Mouse (Mus musculus) heart, embryonic 16.5 days (tissue): Measurements from ENCODE around the gene Frmpd1. TPM values are rescaled to one million over a fixed set of nuclear protein-coding genes. Genes with fewer than 3 reads are reported as not detected.
A peak's percentile ranks its signal among the peaks of the same experiment; 100 is the strongest.

Experiments used
- ATAC-seq: fragments of 200-750 bp; cut with Nextera tagmentation; replicated peaks from 2 replicates; pipeline ENCODE4 v1.8.0; 2017; ENCODE audit warnings: moderate number of reproducible peaks; ENCODE audit not compliant: insufficient read depth, low FRiP score; ENCODE audit errors: extremely low read depth
- H3K27ac ChIP-seq: fragments of 300-500 bp; sonication (generic); 2 replicates; pipeline ENCODE4 v1.5.1; 2014; ENCODE audit warnings: mild to moderate bottlenecking, low read length, control low read depth, moderate library complexity
- H3K27me3 ChIP-seq: fragments of 300-500 bp; sonication (generic); 2 replicates; pipeline ENCODE4 v1.6.1; 2014; ENCODE audit warnings: low read length, mixed read lengths; ENCODE audit not compliant: control insufficient read depth, insufficient read depth
- H3K36me3 ChIP-seq: fragments of 300-500 bp; sonication (generic); 2 replicates; pipeline ENCODE4 v1.6.1; 2014; ENCODE audit not compliant: control insufficient read depth, insufficient read depth
- H3K4me1 ChIP-seq: fragments of 300-500 bp; sonication (generic); 2 replicates; pipeline ENCODE4 v1.6.1; 2014; ENCODE audit warnings: low read length, mixed read lengths; ENCODE audit not compliant: control insufficient read depth, insufficient read depth
- H3K4me2 ChIP-seq: fragments of 300-500 bp; sonication (generic); 2 replicates; pipeline ENCODE4 v1.6.1; 2014; ENCODE audit warnings: low read depth, mild to moderate bottlenecking, control low read depth, low read length
- H3K4me3 ChIP-seq: fragments of 300-500 bp; sonication (generic); 2 replicates; pipeline ENCODE4 v1.5.1; 2014; ENCODE audit warnings: mild to moderate bottlenecking, control low read depth, low read length
- H3K9ac ChIP-seq: fragments of 300-500 bp; sonication (generic); 2 replicates; pipeline ENCODE4 v1.6.1; 2014; ENCODE audit warnings: low read length, control low read depth
- H3K9me3 ChIP-seq: fragments of 300-500 bp; sonication (generic); replicated peaks from 2 replicates; pipeline ENCODE4 v1.6.1; 2016; ENCODE audit warnings: low read length; ENCODE audit not compliant: control insufficient read depth
- WGBS: fragments of 180-500 bp; shearing (Covaris S2); extraction: QIAGEN DNeasy Blood & Tissue Kit; methylation state at CpG from one replicate; pipeline ENCODE4 v1.1.7; 2014; 5-methylcytosine and 5-hydroxymethylcytosine counted together
- polyA plus RNA-seq: library from polyadenylated mRNA; unstranded; fragments of >200 nt; fragmentation: Nextera tagmentation; extraction: Ambion mirVana; gene quantifications from 2 replicates; pipeline ENCODE4 v1.2.1, GENCODE M21; 2015

The Frmpd1 gene
- polyA plus RNA-seq, 1 experiment from 2014 or later: 1.4 TPM

GRCm38 (mm10) chr4:45165477-45165876 is 19.2 kb upstream of the Frmpd1 start:
- Histone ChIP-seq H3K9me3 (no peaks in the 10 kb centered on the region), H3K27ac (no peak overlapping the region), H3K9ac (no peak overlapping the region), H3K4me3 (no peak overlapping the region), H3K4me1 (peaks cover 6% of the 10 kb centered on the region; the same call in 1 of the 2 replicates), H3K36me3 (no peaks in the 10 kb centered on the region), H3K27me3 (no peaks in the 10 kb centered on the region), H3K4me2 (no peak overlapping the region)
- 95% methylated on average over 1 of the region's 1 CpGs for WGBS
- ATAC-seq: no peak

DNA sequence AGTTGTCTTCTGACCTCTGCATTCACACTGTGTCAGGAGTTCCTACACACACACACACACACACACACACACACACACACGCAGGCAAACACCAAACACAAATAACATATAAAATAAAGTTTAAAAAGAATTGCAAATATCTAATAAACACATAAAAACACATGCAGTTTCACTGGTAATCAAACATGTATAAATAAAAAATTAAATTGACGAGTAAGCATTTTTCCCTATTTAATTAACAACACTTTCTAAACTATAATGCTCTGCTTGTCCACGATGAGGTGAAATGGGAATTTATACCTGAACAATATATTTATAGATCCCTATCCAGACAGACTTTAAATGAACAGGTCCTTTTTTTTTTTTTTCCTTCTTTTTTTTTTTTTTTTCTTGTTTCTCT is 18.7 kb upstream of the Frmpd1 start:
- H3K4me1 ChIP-seq: peaks cover 1% of the 10 kb centered on the region; the same call in 1 of the 2 replicates
- H3K4me3 ChIP-seq: no peak overlapping the region
- 73% methylated on average over 3 of the region's 3 CpGs for WGBS
- ATAC-seq: no peak
- H3K36me3 ChIP-seq: no peaks in the 10 kb centered on the region
- H3K27me3 ChIP-seq: no peaks in the 10 kb centered on the region
- H3K9me3 ChIP-seq: no peaks in the 10 kb centered on the region
- no peak overlapping the region for H3K27ac ChIP-seq
- no peak overlapping the region for H3K4me2 ChIP-seq
- H3K9ac ChIP-seq: no peak overlapping the region

GRCm38 (mm10) chr4:45171340-45171739 is 13.3 kb upstream of the Frmpd1 start:
- Histone ChIP-seq H3K4me1 (no peaks in the 10 kb centered on the region), H3K9ac (no peak overlapping the region), H3K36me3 (no peaks in the 10 kb centered on the region), H3K4me2 (no peak overlapping the region), H3K27ac (no peak overlapping the region), H3K4me3 (no peak overlapping the region), H3K9me3 (no peaks in the 10 kb centered on the region; the same call in 1 of the 2 replicates), H3K27me3 (no peaks in the 10 kb centered on the region)
- ATAC-seq: no peak
- WGBS: 84% methylated on average over 9 of the region's 9 CpGs

DNA sequence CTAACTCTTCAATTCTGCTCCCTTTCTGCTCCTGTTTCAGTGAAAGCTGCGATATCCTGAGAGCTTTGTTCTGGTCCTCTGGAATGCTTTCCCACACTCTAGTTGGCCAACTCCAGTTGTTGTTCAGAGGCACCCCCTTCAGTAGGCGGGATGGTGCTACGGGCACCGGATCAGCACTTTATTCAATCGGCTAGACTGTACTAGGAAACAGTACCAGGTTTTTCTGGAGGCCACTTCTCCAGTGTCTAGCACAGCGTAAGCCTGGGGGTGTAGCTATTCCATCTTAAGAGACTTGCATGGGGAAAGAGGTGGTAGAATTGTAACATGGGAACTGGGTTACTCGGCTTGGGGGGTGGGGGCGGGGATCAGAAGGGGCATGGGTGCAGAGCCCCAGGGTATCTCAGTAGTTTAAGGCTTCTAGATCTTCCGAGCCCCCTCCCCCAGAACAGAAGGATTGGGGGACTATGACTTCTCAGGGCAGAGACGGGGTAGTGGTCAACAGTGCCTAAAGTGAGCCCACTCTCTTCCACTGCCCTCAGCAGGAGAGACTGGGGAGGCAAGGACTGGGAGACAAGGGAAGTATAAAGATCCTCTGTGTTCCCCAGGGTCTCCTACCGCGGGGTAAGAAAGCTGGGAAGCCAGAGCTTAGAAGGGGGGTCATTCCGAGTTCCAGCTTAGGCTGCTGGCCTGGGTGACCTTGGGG is 706 bp upstream of the Frmpd1 start:
- ATAC-seq: peak; percentile 28
- Histone ChIP-seq H3K27ac (peak overlapping the region; percentile 60), H3K4me3 (peak overlapping the region; percentile 74), H3K36me3 (no peaks in the 10 kb centered on the region), H3K4me2 (peak overlapping the region; percentile 98), H3K4me1 (peaks cover 10% of the 10 kb centered on the region; the same call in 1 of the 2 replicates), H3K27me3 (peaks cover 12% of the 10 kb centered on the region; the same call in 1 of the 2 replicates), H3K9ac (peak overlapping the region; percentile 77), H3K9me3 (no peaks in the 10 kb centered on the region)
- 25% methylated on average over 13 of the region's 13 CpGs for WGBS

GRCm38 (mm10) chr4:45185331-45185669 is 625 bp downstream of the Frmpd1 start:
- Histone ChIP-seq H3K4me2 (peak overlapping the region; percentile 98), H3K9ac (peak overlapping the region; percentile 77), H3K27ac (no peak overlapping the region), H3K4me3 (peak overlapping the region; percentile 74), H3K27me3 (peaks cover 10% of the 10 kb centered on the region; the same call in 1 of the 2 replicates), H3K36me3 (no peaks in the 10 kb centered on the region), H3K9me3 (no peaks in the 10 kb centered on the region), H3K4me1 (peaks cover 10% of the 10 kb centered on the region; the same call in 1 of the 2 replicates)
- WGBS: 6% methylated on average over 10 of the region's 10 CpGs
- ATAC-seq: no peak; the same call in 1 of the 2 replicates

DNA sequence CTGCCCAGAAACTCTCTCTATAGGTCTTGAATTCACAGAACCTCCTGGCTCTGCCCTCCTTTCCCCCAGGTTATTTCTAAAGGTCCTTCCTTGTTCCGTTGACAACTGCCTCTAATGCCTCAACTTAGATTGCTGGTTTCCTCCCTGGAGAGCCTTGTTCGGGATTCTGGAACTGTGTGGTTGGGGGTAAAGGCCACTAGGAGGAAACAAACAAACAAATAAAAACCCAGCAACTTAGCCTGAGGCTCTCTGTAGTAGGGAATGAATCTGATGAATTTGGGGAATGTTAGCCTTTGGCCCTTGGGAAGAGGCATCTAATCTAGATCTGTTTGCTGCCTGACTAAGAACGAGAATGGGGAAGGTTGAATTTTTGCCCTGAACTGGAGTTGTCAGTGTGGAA is 13.6 kb downstream of the Frmpd1 start:
- H3K36me3 ChIP-seq: no peaks in the 10 kb centered on the region
- H3K9ac ChIP-seq: no peak overlapping the region
- H3K27me3 ChIP-seq: no peaks in the 10 kb centered on the region
- H3K9me3 ChIP-seq: no peaks in the 10 kb centered on the region
- no peak overlapping the region for H3K4me3 ChIP-seq
- no peak overlapping the region for H3K4me2 ChIP-seq
- 56% methylated on average over 3 of the region's 3 CpGs for WGBS
- no peak overlapping the region for H3K27ac ChIP-seq
- H3K4me1 ChIP-seq: peaks cover 4% of the 10 kb centered on the region
- ATAC-seq: no peak

DNA sequence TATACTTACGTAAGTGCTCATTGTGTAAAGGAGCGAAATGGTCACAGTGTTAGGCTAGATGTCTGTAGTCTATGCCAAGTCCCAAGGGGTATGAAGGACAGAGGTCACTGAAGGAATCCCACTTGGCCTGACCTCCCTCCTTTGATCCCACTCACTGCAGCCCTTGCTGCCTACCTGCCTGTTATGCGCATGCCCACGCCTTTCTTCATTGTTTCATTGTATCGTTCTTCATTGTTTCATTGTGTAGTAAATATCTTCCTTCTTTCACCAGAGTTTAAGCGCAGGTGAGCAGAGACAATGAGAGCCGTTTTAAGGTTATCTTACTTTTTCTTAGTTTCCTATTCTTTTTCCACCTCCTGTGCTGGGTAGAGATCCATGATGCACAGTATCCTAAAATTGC is 18.6 kb downstream of the Frmpd1 start:
- Histone ChIP-seq H3K4me2 (no peak overlapping the region), H3K4me1 (peaks cover 4% of the 10 kb centered on the region), H3K27me3 (no peaks in the 10 kb centered on the region), H3K9me3 (no peaks in the 10 kb centered on the region), H3K27ac (no peak overlapping the region), H3K4me3 (no peak overlapping the region), H3K9ac (no peak overlapping the region), H3K36me3 (no peaks in the 10 kb centered on the region)
- 82% methylated on average over 7 of the region's 7 CpGs for WGBS
- ATAC-seq: no peak

GRCm38 (mm10) chr4:45207444-45207843 is 22.8 kb downstream of the Frmpd1 start:
- WGBS: 26% methylated on average over 4 of the region's 4 CpGs
- H3K4me1 ChIP-seq: no peaks in the 10 kb centered on the region
- no peak overlapping the region for H3K9ac ChIP-seq
- H3K27ac ChIP-seq: no peak overlapping the region
- no peak overlapping the region for H3K4me3 ChIP-seq
- H3K4me2 ChIP-seq: no peak overlapping the region
- no peak for ATAC-seq
- no peaks in the 10 kb centered on the region for H3K27me3 ChIP-seq
- no peaks in the 10 kb centered on the region for H3K9me3 ChIP-seq
- no peaks in the 10 kb centered on the region for H3K36me3 ChIP-seq

DNA sequence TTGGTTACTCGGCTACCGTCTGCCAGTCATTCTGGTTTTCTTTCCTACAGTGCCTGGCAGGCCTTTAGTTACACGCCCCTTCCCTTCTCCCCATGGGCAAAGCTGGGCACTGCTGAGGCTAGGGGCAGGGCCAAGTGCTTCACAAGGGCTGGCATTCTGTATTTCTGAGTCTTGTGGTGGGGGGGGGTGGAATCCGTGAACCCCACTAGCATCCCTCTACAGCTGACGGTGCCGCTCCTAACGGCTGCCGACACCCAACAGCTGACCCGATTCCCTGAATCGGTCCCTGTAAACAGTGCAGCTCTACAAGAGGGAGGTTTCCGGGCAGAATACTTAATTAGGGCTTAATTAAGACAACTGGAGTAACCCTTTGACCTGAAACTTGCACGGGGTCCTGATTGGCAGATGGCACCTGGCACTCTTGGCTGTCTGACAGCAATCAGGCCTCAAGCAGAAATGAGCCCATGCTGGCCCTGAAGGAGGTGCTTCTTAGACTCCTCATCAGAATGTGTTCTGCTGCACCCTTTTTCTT is 24.2 kb downstream of the Frmpd1 start:
- Histone ChIP-seq H3K36me3 (no peaks in the 10 kb centered on the region), H3K27ac (no peak overlapping the region), H3K9ac (no peak overlapping the region), H3K4me3 (no peak overlapping the region), H3K4me2 (no peak overlapping the region), H3K4me1 (no peaks in the 10 kb centered on the region), H3K27me3 (no peaks in the 10 kb centered on the region), H3K9me3 (no peaks in the 10 kb centered on the region)
- no peak for ATAC-seq
- 78% methylated on average over 12 of the region's 12 CpGs for WGBS
